Mouse (Mus musculus) liver, embryonic 14.5 days (tissue): Measurements from ENCODE around the gene Ncan.

Source experiments
- CTCF ChIP-seq: IDR thresholded peaks from 2 replicates; pipeline ENCODE4 v1.5.1; 2016; ENCODE audit warnings: antibody characterized with exemption, low read depth, control low read depth
- EP300 ChIP-seq: IDR thresholded peaks from 2 replicates; pipeline ENCODE4 v1.6.1; 2016; ENCODE audit warnings: antibody characterized with exemption, low read depth

DNA sequence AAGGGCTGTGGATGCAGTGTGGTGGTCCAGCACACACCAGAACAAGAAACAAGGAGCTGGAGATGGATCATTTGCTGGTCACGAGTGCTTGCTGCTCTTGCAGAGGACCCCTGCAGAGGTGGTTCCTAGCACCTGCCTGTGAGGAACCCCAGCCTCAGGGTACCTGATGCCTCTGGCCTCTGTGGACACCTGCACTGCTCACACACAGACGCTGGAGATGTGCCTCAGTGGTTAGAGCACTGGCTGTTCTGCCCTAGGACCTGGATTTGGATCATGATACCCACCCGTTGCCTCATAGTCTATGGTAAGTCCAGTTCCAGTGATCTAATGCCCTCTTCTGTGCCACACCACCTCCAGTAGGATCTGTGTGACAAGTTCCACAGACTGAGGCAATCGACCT is 15.9 kb upstream of the Ncan start:
- TF ChIP-seq CTCF (no peak), EP300 (no peak)
